Mouse (Mus musculus) heart, postnatal 10 days (tissue): ENCODE results near the gene Ccr7. TPM values are rescaled to one million over a fixed set of nuclear protein-coding genes. Genes with fewer than 3 reads are reported as not detected.

ENCODE experiments used
- DNase-seq, 2 experiments: peaks; one replicate each; pipeline ENCODE4 v3.0.0; 2021
- intact Hi-C: fragments of 180-260 bp; cut with DNase I; formaldehyde crosslinking; loops from one replicate; pipeline ENCODE4 v1.15.1; 2025
- total RNA-seq, 2 experiments: library from RNA; stranded (reverse); gene quantifications; 2 replicates each; pipeline ENCODE4 v1.2.3; 2021

Gene Ccr7
- total RNA-seq, result under 1 TPM; 0.42 to 0.62 TPM

- DNase-seq, result no peak
- intact Hi-C loops, result loop anchor here (5.0 kb wide), 1 partner anchor 298 kb away; no protein-coding TSS in a partner anchor
Measured at GRCm38 (mm10) chr11:99154987-99155641, at the start of gene Ccr7. Ccr7 (minus strand) TSS chr11:99155077.

GRCm38 (mm10) chr11:99189154-99189582 lies 34.3 kb upstream of the Ccr7 start:
- intact Hi-C loops, result loop anchor here (1.0 kb wide), 1 partner anchor 104 kb away; no protein-coding TSS in a partner anchor
- peak; percentile 68 to 80 for DNase-seq

GRCm38 (mm10) chr11:99187348-99187747 lies 32.5 kb upstream of the Ccr7 start:
- DNase-seq, result no peak
- intact Hi-C loops, result no loop called here

- intact Hi-C loops, result no loop called here
- DNase-seq, result no peak
Measured at GRCm38 (mm10) chr11:99186836-99187235, 32.0 kb upstream of the Ccr7 start.

GRCm38 (mm10) chr11:99182575-99182974 lies 27.7 kb upstream of the Ccr7 start:
- intact Hi-C loops, result no loop called here
- DNase-seq, result no peak

- no peak for DNase-seq
- intact Hi-C loops, result no loop called here
Measured at GRCm38 (mm10) chr11:99180071-99180470, 25.2 kb upstream of the Ccr7 start.

GRCm38 (mm10) chr11:99177925-99178198 lies 23.0 kb upstream of the Ccr7 start:
- intact Hi-C loops, result no loop called here
- no peak for DNase-seq

- DNase-seq, result no peak
- intact Hi-C loops, result no loop called here
Measured at GRCm38 (mm10) chr11:99177054-99177924, 22.4 kb upstream of the Ccr7 start.

GRCm38 (mm10) chr11:99172002-99172401 lies 17.1 kb upstream of the Ccr7 start:
- intact Hi-C loops, result no loop called here
- DNase-seq, result no peak

- intact Hi-C loops, result no loop called here
- no peak for DNase-seq
Measured at GRCm38 (mm10) chr11:99171442-99171841, 16.6 kb upstream of the Ccr7 start.

- no peak for DNase-seq
- intact Hi-C loops, result no loop called here
Measured at GRCm38 (mm10) chr11:99170547-99171267, 15.8 kb upstream of the Ccr7 start.

GRCm38 (mm10) chr11:99170005-99170404 lies 15.1 kb upstream of the Ccr7 start:
- intact Hi-C loops, result no loop called here
- DNase-seq, result no peak

- DNase-seq, result no peak
- intact Hi-C loops, result no loop called here
Measured at GRCm38 (mm10) chr11:99169438-99169837, 14.6 kb upstream of the Ccr7 start.

GRCm38 (mm10) chr11:99168030-99168474 lies 13.2 kb upstream of the Ccr7 start:
- intact Hi-C loops, result no loop called here
- DNase-seq, result no peak

GRCm38 (mm10) chr11:99167576-99167975 lies 12.7 kb upstream of the Ccr7 start:
- intact Hi-C loops, result no loop called here
- DNase-seq, result no peak

GRCm38 (mm10) chr11:99166241-99166640 lies 11.4 kb upstream of the Ccr7 start:
- intact Hi-C loops, result no loop called here
- no peak for DNase-seq

GRCm38 (mm10) chr11:99165031-99165752 lies 10.3 kb upstream of the Ccr7 start:
- intact Hi-C loops, result no loop called here
- no peak for DNase-seq

GRCm38 (mm10) chr11:99162972-99163686 lies 8.3 kb upstream of the Ccr7 start:
- no peak for DNase-seq
- intact Hi-C loops, result no loop called here

- intact Hi-C loops, result no loop called here
Measured at GRCm38 (mm10) chr11:99161648-99162047, 6.8 kb upstream of the Ccr7 start.

GRCm38 (mm10) chr11:99160228-99160627 lies 5.4 kb upstream of the Ccr7 start:
- no peak for DNase-seq
- intact Hi-C loops, result no loop called here

More at GRCm38 (mm10) chr11:99161648-99162047, 6.8 kb upstream of the Ccr7 start:
- no peak for DNase-seq
